Mouse (Mus musculus): ENCODE data around the gene Soat1.

Soat1 gene

GRCm38 (mm10) chr1:156449691-156450090, 24.4 kb downstream of the Soat1 start:
- H3K4me1 ChIP-seq (replicated peaks; ENCODE audit: low read depth, low read length): peaks cover 27% of the 10 kb centered on the region
- no peaks in the 10 kb centered on the region for H3K9me3 ChIP-seq (ENCODE audit: low read length)
- peaks cover 8% of the 10 kb centered on the region; the same call in 1 of the 2 replicates for H3K36me3 ChIP-seq (ENCODE audit: insufficient read depth, low read length)
- H3K27me3 ChIP-seq (ENCODE audit: insufficient read depth, low read length): no peaks in the 10 kb centered on the region
- no peak for TF ChIP-seq POU5F1 (IDR thresholded peaks at IDR 0.05; ENCODE audit: borderline replicate concordance, low read length)
- no peak for TF ChIP-seq CTCF (conservative IDR thresholded peaks at IDR 0.05; ENCODE audit: low read length)
- TF ChIP-seq NANOG (IDR thresholded peaks at IDR 0.05; ENCODE audit: borderline replicate concordance, low read length): no peak
- no peak overlapping the region for H3K4me3 ChIP-seq (replicated peaks; ENCODE audit: low read length)

- H3K27me3 ChIP-seq (ENCODE audit: insufficient read depth, low read length): no peaks in the 10 kb centered on the region
- H3K9me3 ChIP-seq (ENCODE audit: low read length): no peaks in the 10 kb centered on the region
- peaks cover 23% of the 10 kb centered on the region for H3K4me1 ChIP-seq (replicated peaks; ENCODE audit: low read depth, low read length)
- TF ChIP-seq POU5F1 (IDR thresholded peaks at IDR 0.05; ENCODE audit: borderline replicate concordance, low read length): no peak
- no peak for TF ChIP-seq CTCF (conservative IDR thresholded peaks at IDR 0.05; ENCODE audit: low read length)
- TF ChIP-seq NANOG (IDR thresholded peaks at IDR 0.05; ENCODE audit: borderline replicate concordance, low read length): no peak
- no peak overlapping the region for H3K4me3 ChIP-seq (replicated peaks; ENCODE audit: low read length)
- H3K36me3 ChIP-seq (ENCODE audit: insufficient read depth, low read length): peaks cover 8% of the 10 kb centered on the region; the same call in 1 of the 2 replicates
Observed at GRCm38 (mm10) chr1:156449089-156449488, 25.0 kb downstream of the Soat1 start.

DNA sequence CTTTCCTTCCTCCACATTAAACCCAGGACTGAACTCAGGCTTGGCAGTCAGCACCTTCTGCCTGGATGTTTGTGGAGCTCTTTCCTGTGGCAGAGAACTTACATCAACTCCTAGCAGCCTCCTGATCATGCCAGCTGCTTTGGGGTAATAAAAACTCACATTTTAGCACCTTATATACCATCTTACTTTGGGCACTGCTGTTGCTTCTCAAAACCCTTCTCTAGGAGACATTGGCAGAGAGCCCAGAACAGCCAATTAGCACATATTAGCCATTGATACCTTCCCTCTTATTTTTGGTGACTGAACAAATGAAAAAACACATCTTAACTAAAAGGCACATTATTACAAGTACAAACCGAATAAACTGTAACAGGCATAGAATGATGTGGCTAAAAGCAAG, 29.1 kb downstream of the Soat1 start:
- H3K36me3 ChIP-seq (ENCODE audit: insufficient read depth, low read length): peaks cover 28% of the 10 kb centered on the region
- no peak for TF ChIP-seq CTCF (conservative IDR thresholded peaks at IDR 0.05; ENCODE audit: low read length)
- TF ChIP-seq NANOG (IDR thresholded peaks at IDR 0.05; ENCODE audit: borderline replicate concordance, low read length): no peak
- no peak for TF ChIP-seq POU5F1 (IDR thresholded peaks at IDR 0.05; ENCODE audit: borderline replicate concordance, low read length)
- H3K4me3 ChIP-seq (replicated peaks; ENCODE audit: low read length): no peak overlapping the region
- H3K9me3 ChIP-seq (ENCODE audit: low read length): no peaks in the 10 kb centered on the region
- peaks cover 10% of the 10 kb centered on the region for H3K4me1 ChIP-seq (replicated peaks; ENCODE audit: low read depth, low read length)
- H3K27me3 ChIP-seq (ENCODE audit: insufficient read depth, low read length): no peaks in the 10 kb centered on the region

DNA sequence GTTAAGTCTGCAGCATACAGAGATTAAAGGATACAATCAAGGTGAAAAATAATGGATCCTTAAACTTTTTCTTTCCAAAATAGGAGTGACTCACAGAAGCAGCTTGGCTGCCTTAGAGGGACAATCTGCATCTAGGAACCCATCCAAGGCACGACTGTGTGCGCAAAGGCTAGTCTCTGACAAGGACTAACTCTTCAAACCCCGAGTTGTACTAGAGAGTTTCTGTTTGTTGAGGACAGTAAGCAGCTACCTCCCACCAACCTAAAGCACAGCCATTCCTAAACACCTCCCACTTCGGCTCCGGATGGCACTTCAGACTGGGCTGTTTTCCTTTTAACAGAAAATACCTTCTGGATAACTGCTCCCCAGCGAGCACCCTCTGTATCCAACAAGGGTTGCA, 31.4 kb downstream of the Soat1 start:
- Histone ChIP-seq H3K27me3 (ENCODE audit: insufficient read depth, low read length) (no peaks in the 10 kb centered on the region), H3K36me3 (ENCODE audit: insufficient read depth, low read length) (peaks cover 36% of the 10 kb centered on the region), H3K9me3 (ENCODE audit: low read length) (no peaks in the 10 kb centered on the region), H3K4me3 (replicated peaks; ENCODE audit: low read length) (no peak overlapping the region), H3K4me1 (replicated peaks; ENCODE audit: low read depth, low read length) (no peaks in the 10 kb centered on the region)
- TF ChIP-seq CTCF (conservative IDR thresholded peaks at IDR 0.05; ENCODE audit: low read length) (no peak), NANOG (IDR thresholded peaks at IDR 0.05; ENCODE audit: borderline replicate concordance, low read length) (no peak), POU5F1 (IDR thresholded peaks at IDR 0.05; ENCODE audit: borderline replicate concordance, low read length) (no peak)

DNA sequence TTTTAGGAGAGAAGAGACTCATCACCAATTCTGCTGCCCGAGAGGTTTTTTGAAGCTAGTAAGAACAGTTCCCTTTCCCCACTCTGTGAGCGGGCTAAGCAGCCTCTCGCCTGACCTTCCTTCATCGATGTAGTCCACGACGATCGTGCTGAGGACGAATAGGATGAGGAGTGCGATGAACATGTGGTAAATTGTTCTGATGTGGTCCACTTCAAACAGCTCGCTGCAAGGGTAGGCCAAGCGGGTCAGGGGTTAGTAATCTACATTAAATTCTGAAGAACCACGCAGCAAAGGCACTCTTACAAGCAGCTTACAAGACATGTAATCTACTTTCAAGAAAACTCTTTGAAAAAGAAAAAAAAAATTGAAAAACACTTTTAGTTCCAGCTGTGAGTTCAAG, 31.9 kb downstream of the Soat1 start:
- Histone ChIP-seq H3K9me3 (ENCODE audit: low read length) (no peaks in the 10 kb centered on the region), H3K4me1 (replicated peaks; ENCODE audit: low read depth, low read length) (no peaks in the 10 kb centered on the region), H3K27me3 (ENCODE audit: insufficient read depth, low read length) (no peaks in the 10 kb centered on the region), H3K36me3 (ENCODE audit: insufficient read depth, low read length) (peaks cover 41% of the 10 kb centered on the region), H3K4me3 (replicated peaks; ENCODE audit: low read length) (no peak overlapping the region)
- TF ChIP-seq POU5F1 (IDR thresholded peaks at IDR 0.05; ENCODE audit: borderline replicate concordance, low read length) (no peak), NANOG (IDR thresholded peaks at IDR 0.05; ENCODE audit: borderline replicate concordance, low read length) (no peak), CTCF (conservative IDR thresholded peaks at IDR 0.05; ENCODE audit: low read length) (no peak)

GRCm38 (mm10) chr1:156437726-156438125, 36.4 kb downstream of the Soat1 start:
- Histone ChIP-seq H3K27me3 (ENCODE audit: insufficient read depth, low read length) (no peaks in the 10 kb centered on the region), H3K4me3 (replicated peaks; ENCODE audit: low read length) (no peak overlapping the region), H3K9me3 (ENCODE audit: low read length) (no peaks in the 10 kb centered on the region), H3K4me1 (replicated peaks; ENCODE audit: low read depth, low read length) (0 out of 2 replicates have a peak, but pooled peaks cover under 1% of the 10 kb centered on the region), H3K36me3 (ENCODE audit: insufficient read depth, low read length) (peaks cover 64% of the 10 kb centered on the region)
- TF ChIP-seq NANOG (IDR thresholded peaks at IDR 0.05; ENCODE audit: borderline replicate concordance, low read length) (no peak), POU5F1 (IDR thresholded peaks at IDR 0.05; ENCODE audit: borderline replicate concordance, low read length) (no peak), CTCF (conservative IDR thresholded peaks at IDR 0.05; ENCODE audit: low read length) (no peak)

DNA sequence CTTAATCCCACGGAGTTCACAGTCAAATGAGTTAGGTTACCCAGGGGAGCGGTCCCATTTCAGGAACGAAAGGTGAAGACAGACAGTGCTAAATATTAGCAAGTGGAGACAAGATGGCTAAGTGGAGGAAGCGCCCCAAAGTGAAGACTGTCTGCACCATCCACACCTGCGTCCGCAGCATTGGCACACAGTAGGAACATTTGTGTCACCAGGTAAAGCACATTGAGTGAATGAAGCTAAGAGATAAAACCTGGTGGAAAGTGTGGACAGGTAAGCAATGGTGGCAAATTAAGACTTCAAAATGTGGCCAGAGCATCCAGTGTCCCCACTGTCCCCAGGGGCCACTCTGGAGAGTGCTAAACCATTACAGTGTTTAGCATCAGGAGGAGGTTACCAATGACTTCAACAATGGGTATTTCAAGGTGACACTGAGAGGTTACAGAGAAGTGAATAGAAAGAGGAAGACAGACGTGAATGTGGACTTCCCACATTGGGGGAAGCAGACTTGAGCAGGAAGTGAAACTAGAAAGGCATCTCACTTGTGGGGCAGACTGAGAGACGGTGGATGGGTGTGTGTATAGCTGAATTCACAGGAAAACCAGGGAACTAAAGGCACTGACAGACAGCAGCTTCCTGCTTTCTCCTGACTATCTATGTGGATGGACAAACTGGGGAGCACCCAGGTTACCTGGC, 37.0 kb downstream of the Soat1 start:
- no peaks in the 10 kb centered on the region for H3K27me3 ChIP-seq (ENCODE audit: insufficient read depth, low read length)
- H3K36me3 ChIP-seq (ENCODE audit: insufficient read depth, low read length): peaks cover 69% of the 10 kb centered on the region
- no peak overlapping the region for H3K4me3 ChIP-seq (replicated peaks; ENCODE audit: low read length)
- no peaks in the 10 kb centered on the region for H3K9me3 ChIP-seq (ENCODE audit: low read length)
- H3K4me1 ChIP-seq (replicated peaks; ENCODE audit: low read depth, low read length): peaks cover 6% of the 10 kb centered on the region
- TF ChIP-seq NANOG (IDR thresholded peaks at IDR 0.05; ENCODE audit: borderline replicate concordance, low read length) (no peak), CTCF (conservative IDR thresholded peaks at IDR 0.05; ENCODE audit: low read length) (no peak), POU5F1 (IDR thresholded peaks at IDR 0.05; ENCODE audit: borderline replicate concordance, low read length) (no peak)

DNA sequence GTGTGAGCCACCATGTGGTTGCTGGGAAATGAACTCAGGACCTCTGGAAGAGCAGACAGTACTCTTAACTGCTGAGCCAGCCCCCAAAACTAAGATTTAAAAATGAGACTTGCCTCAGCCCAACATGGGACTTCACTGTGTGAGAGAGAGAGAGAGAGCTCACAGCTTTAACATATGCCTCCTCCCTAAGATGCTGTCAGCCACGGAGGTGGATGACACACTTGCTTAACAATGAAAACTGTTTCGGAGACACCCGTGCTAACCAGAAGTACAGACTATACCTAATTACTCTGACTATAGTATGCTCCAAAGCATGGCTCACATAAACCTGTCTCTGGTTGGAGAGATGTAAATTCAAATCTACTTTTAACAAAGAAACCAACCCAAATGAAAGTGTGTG, 40.6 kb downstream of the Soat1 start:
- peaks cover 19% of the 10 kb centered on the region for H3K4me1 ChIP-seq (replicated peaks; ENCODE audit: low read depth, low read length)
- no peak for TF ChIP-seq NANOG (IDR thresholded peaks at IDR 0.05; ENCODE audit: borderline replicate concordance, low read length)
- no peak for TF ChIP-seq POU5F1 (IDR thresholded peaks at IDR 0.05; ENCODE audit: borderline replicate concordance, low read length)
- no peak for TF ChIP-seq CTCF (conservative IDR thresholded peaks at IDR 0.05; ENCODE audit: low read length)
- peaks cover 68% of the 10 kb centered on the region for H3K36me3 ChIP-seq (ENCODE audit: insufficient read depth, low read length)
- no peak overlapping the region for H3K4me3 ChIP-seq (replicated peaks; ENCODE audit: low read length)
- H3K9me3 ChIP-seq (ENCODE audit: low read length): no peaks in the 10 kb centered on the region
- no peaks in the 10 kb centered on the region for H3K27me3 ChIP-seq (ENCODE audit: insufficient read depth, low read length)

GRCm38 (mm10) chr1:156432498-156432897, 41.6 kb downstream of the Soat1 start:
- peaks cover 19% of the 10 kb centered on the region for H3K4me1 ChIP-seq (replicated peaks; ENCODE audit: low read depth, low read length)

More at GRCm38 (mm10) chr1:156432498-156432897, 41.6 kb downstream of the Soat1 start:
- Histone ChIP-seq H3K4me3 (replicated peaks; ENCODE audit: low read length) (no peak overlapping the region), H3K9me3 (ENCODE audit: low read length) (no peaks in the 10 kb centered on the region), H3K36me3 (ENCODE audit: insufficient read depth, low read length) (peaks cover 65% of the 10 kb centered on the region), H3K27me3 (ENCODE audit: insufficient read depth, low read length) (no peaks in the 10 kb centered on the region)
- TF ChIP-seq NANOG (IDR thresholded peaks at IDR 0.05; ENCODE audit: borderline replicate concordance, low read length) (no peak), POU5F1 (IDR thresholded peaks at IDR 0.05; ENCODE audit: borderline replicate concordance, low read length) (no peak), CTCF (conservative IDR thresholded peaks at IDR 0.05; ENCODE audit: low read length) (no peak)

Data from E14TG2a.4 (cell line).